Mouse (Mus musculus): Measurements from ENCODE around the gene Mrps21. TPM values are rescaled to one million over a fixed set of nuclear protein-coding genes. Genes with fewer than 3 reads are reported as not detected.

Gene Mrps21
- polyA plus RNA-seq (2012; rRNA removed; ENCODE audit: low replicate concordance) = 33.0 and 52.1 TPM in 2 replicates

DNA sequence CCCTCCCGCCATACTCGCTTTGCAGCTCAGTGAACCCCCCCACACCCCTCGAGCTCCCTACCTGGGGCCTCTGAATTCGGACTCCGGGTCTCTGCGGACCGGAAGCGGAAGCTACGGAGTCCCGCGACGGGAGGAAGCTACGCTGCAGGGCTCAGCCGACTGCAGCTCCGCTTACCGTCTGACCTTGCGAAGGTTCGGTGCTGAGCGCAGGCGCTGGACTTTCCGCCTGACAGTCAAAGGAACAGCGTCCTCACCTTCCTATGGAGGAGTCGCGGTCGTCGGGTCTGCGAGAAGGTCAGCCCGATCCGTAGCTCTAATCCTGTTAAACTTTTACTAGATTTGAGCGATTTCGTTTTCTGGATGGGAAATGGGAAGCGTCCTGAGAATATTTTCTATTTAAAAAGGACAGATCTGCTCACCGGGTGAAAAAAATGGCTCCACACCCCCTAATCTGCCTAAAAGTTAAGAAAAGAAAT is at the start of gene Mrps21:
Gene Mrps21, minus strand, starts transcription at position 128 of the 476 bp plus-strand sequence.

DNA sequence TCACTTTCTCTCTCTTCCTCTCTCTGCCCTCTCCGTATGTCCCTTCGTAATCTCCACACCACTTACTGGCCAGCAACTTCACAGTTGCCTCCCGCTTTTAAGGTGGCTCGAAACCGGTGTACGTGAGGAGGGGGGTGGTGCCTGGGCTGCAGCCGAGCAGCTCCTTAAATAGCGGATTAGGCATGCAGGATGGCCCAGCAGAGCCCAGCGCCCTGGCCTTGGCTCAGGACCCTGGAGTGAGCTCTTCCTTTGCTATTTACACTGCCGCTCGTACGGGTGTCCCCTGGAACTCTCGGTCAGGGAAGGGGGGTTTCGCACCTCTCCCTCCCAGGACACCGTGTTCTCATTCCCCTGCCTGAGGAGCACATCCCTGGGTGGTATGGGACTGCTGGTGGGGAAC is 33.2 kb upstream of the Mrps21 start, which contains the start of gene Car14:
Gene Car14, minus strand, starts transcription at position 124 of the 400 bp plus-strand sequence.

DNA sequence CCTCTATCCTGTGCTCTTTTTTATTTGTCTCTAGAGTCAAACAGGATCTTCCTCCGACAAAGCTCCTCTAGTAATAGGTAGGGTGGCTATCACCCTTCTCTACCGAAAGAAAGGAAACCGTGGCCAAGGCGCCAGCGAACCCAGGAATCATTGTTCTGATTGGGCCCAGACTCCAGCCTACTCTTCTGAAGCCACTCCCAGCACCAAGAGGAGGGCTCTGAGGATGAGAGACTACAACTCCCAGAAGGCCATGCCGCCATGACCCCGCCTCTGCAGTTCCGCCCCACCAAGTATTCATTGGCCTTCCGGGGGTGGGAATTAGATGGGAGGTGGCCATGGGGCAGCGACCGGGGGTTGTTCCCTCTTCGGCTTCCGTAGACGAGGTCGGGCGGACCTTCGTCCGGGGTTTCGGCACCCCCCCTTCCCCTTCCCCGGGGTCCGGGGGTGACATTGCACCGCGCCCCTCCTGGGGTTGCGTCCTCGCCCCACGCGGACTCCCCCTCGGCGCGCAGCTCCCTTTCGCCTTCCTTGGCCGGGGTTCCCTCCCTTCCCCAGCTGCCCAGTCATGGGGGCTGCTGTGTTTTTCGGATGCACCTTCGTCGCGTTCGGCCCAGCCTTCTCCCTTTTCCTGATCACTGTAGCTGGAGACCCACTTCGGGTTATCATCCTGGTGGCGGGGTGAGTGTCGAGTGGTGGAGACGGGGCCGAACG is 22.4 kb upstream of the Mrps21 start, which contains the start of gene Aph1a:
Gene Aph1a, plus strand, starts transcription at position 364 of the 711 bp plus-strand sequence.

DNA sequence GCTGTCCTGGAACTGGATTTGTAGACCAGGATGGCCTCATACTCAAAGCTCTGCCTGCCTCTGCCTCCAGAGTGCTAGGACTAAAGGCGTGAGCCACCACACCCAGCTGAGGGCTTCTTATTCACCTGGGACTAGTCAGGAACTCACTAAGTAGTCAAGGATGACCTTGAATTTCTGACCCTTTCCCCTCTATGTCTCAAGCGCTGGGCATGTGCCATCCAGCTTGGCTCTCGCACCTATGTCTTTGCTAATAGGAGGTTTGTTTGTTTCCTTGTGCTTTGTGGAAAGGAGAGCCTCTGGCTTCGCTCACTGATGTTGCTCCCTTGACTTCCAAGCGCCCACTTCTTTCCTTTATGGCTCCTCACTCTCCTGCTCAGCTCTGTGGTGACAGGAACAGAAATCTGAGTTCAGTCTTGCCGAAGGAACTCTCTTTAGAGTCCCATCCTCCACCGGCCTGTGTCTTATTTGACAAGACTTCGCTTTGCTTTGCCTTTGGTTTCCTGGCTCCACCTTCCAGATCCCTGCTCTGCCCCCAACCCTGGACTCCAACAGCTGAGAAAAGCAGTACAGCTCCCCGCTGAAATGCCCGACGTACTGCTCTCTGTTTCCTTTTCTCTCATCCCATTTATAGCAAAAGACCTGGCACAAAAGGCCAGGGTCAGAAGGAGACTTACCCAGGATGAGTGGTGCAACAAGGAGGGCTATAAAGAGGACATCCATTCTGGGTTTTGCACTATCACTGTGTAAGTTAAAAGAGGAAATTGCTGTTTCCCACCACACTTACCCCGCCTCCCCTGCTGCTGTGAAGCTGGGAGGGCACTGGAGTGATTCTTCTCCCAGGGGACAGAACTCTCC is 20.1 kb upstream of the Mrps21 start, which contains the start of gene BC028528:
Gene BC028528, minus strand, starts transcription at position 795 of the 855 bp plus-strand sequence.

DNA sequence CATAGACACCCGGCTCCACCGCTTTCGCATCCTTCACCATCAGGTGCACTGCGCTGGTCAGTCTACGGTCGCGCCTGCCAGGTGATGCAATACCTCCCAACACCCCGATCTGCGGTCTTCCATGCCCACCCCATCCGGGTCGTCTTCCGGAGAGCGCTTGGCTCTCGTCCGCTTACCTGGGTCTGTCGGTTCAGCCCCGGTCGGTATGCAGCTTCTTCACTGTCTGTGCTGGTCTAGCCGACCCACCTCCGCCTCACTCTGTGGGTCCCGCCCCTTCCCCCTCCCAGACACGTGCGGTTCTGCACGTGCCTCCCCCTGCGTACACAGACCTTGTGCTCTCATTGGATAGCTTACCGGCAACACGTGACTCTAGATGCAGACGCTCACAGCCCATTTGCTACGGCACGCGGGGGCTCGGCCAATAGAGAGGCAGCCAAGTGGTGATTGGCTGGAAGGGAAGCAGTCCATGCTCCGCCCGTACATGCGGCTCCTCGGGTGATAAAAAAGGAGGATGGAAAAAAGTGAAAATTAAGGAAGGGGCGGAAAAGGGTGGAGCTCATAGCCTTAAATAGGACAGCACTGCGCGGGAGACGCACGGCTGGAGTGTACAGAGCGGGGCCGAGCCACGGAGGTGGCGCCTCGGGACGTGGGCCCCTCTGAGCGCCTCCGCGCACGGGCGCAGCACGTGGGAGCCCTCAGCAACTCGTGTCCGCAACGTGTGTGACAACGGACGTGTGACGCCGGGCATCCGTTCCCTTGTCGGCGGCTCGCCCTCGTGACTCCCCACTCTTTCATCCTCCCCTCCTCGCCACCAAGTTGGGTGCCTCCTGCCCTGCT is 10.9 kb upstream of the Mrps21 start, which contains the start of gene Ciart:
Gene Ciart, minus strand, starts transcription at position 273 of the 837 bp plus-strand sequence.

DNA sequence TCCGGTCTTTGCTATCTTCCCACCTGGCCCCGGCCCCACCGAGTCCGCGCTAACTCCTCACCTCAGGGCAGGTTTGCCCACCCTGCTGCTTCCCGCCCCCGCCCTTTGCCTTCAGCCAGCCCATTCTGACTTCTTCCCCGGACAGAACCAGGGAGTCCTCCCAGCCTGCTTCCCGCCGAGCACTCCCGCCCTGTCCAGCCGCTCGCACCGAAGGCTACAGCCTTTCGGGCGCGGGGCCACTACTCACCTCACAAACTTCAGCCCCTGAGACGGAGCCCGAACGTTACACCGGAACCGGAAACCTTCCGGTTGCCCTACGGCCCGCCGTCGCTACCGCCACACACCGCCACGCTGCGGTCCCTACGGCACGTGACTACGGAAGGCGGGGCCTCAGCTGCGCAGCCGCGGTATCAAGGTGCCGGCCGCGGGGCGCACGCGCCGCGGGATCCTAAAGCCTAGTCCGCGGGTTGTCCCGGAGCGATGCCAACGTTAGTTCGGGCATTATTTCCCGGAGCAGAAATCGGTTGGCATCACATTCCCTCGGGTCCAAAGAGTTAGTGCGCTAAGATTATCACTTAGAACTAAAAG is 15.7 kb downstream of the Mrps21 start, which contains the start of gene Prpf3:
Gene Prpf3, minus strand, starts transcription at position 384 of the 588 bp plus-strand sequence.

DNA sequence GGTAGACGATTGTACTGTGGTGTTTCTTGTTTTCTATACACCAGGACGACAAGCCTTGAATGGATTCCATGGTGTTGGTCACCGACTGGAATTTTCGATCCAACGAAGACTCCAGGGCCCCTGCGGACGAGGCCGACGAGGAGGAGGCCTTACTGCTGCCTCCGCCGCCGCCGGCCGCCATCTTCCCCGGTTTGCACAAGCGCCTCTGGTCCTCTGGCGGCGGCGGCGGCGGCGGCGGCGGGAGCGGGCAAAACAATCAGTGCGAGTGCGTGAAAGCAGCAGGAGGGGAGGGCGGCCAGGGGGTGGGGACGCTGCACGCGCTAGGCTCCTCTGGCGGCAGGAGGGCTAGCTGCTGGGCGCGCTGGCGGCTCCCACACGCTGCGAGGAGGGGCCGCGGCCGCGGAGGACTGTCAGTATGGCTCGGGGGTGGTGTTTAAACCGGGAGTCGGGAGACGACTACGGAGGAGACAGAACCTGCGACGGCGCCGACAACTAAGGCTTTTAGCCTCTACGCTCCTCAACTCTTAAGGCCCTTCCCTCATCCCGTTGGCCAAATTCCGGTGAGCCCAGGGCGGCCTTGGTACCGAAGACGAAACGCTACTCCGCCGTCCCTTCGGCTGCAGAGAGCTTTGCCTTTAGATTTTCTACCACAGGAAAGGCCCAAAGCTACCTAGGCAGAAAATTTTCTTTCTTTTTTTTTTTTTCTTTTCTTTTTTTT is 52.6 kb downstream of the Mrps21 start, which contains the start of gene Rprd2:
Gene Rprd2, minus strand, starts transcription at position 293 of the 718 bp plus-strand sequence.

Other genes with a start within 250 kb of the Mrps21 start
- gene Ensa, start 246.5 kb downstream of the Mrps21 start, polyA plus RNA-seq (2012; rRNA removed; ENCODE audit: low replicate concordance) = 7.5 and 10.8 TPM in 2 replicates
- 44.9 and 263 TPM in 2 replicates for gene Mcl1, start 212.7 kb downstream of the Mrps21 start, polyA plus RNA-seq (2012; rRNA removed; ENCODE audit: low replicate concordance)
- 32.7 and 34.1 TPM in 2 replicates for gene Adamtsl4, start 183.6 kb downstream of the Mrps21 start, polyA plus RNA-seq (2012; rRNA removed; ENCODE audit: low replicate concordance)
- gene Ecm1, start 131.9 kb downstream of the Mrps21 start, polyA plus RNA-seq (2012; rRNA removed; ENCODE audit: low replicate concordance) = 535 and 688 TPM in 2 replicates
- gene Tars2, start 111.3 kb downstream of the Mrps21 start, polyA plus RNA-seq (2012; rRNA removed; ENCODE audit: low replicate concordance) = 30.0 and 32.6 TPM in 2 replicates
- 9.7 and 14.1 TPM in 2 replicates for gene Rprd2, start 52.7 kb downstream of the Mrps21 start, polyA plus RNA-seq (2012; rRNA removed; ENCODE audit: low replicate concordance)
- gene Prpf3, start 15.6 kb downstream of the Mrps21 start, polyA plus RNA-seq (2012; rRNA removed; ENCODE audit: low replicate concordance) = 6.4 and 21.3 TPM in 2 replicates
- gene Ciart, start 10.7 kb upstream of the Mrps21 start, polyA plus RNA-seq (2012; rRNA removed; ENCODE audit: low replicate concordance) = 3.5 and 6.0 TPM in 2 replicates
- 7.6 and 27.9 TPM in 2 replicates for gene BC028528, start 20.5 kb upstream of the Mrps21 start, polyA plus RNA-seq (2012; rRNA removed; ENCODE audit: low replicate concordance)
- gene Aph1a, start 22.4 kb upstream of the Mrps21 start, polyA plus RNA-seq (2012; rRNA removed; ENCODE audit: low replicate concordance) = 141 and 158 TPM in 2 replicates
- gene Car14, start 33.2 kb upstream of the Mrps21 start, polyA plus RNA-seq (2012; rRNA removed; ENCODE audit: low replicate concordance) = 0.67 and 18.1 TPM in 2 replicates
- gene Anp32e, start 57.7 kb upstream of the Mrps21 start, polyA plus RNA-seq (2012; rRNA removed; ENCODE audit: low replicate concordance) = 8.2 and 8.7 TPM in 2 replicates
- 53.2 and 72.6 TPM in 2 replicates for gene Plekho1, start 124.5 kb upstream of the Mrps21 start, polyA plus RNA-seq (2012; rRNA removed; ENCODE audit: low replicate concordance)
- 4.3 and 7.9 TPM in 2 replicates for gene Vps45, start 186.9 kb upstream of the Mrps21 start, polyA plus RNA-seq (2012; rRNA removed; ENCODE audit: low replicate concordance)
- 10.1 and 22.4 TPM in 2 replicates for gene Otud7b, start 233.0 kb upstream of the Mrps21 start, polyA plus RNA-seq (2012; rRNA removed; ENCODE audit: low replicate concordance)

Data from mammary gland, adult 2 months (tissue).